Mouse (Mus musculus) retina, embryonic 14.5 days (tissue): ENCODE measurements at regions not wholly inside any gene's neighbourhood (a gene's known extent, or its start where the extent isn't known, plus 50 kb on each side); places are given as distances from the start of the nearest gene placed in this dataset.

Experiments
- DNase-seq: peaks from one replicate; pipeline ENCODE4 v3.0.0-alpha.2; 2015; ENCODE audit warnings: low spot score

- no peak for DNase-seq
Measured at GRCm38 (mm10) chr11:18413769-18414168, 460.1 kb upstream of the Etaa1 start.

DNA sequence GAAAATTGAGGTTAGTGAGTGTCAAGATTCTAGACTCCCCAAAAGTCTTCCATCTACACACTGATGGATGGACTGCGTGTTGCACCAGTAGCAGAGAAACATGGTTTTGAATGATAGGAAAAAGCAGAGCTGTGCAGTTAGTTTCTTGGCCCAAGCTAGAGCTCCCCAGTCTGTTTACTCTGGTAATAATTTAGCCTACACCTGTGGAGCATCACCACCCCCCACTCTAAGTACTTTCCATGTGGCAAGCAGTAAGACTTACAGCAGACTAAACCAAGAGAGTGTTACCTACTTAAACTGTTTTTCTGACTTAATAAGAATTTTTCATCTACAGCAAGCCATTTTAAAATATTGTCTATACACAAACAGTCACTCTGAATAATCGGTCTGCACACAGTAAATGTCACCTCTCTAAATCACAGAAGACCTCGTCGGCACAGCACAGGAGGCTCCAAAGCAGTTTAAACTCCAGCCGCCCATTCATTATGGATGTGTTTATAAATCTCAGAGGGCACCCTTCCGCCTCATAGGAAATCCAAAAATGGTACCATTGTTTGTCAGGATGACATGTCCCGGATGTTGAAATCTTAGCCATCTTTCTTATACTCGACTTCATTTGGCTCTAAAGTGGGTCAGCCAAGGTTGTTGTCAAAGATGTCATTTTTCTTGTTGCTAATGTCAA lies 454.5 kb upstream of the Etaa1 start:
- DNase-seq = peak; percentile 3

GRCm38 (mm10) chr11:18399561-18399960 lies 445.9 kb upstream of the Etaa1 start:
- DNase-seq = no peak

DNA sequence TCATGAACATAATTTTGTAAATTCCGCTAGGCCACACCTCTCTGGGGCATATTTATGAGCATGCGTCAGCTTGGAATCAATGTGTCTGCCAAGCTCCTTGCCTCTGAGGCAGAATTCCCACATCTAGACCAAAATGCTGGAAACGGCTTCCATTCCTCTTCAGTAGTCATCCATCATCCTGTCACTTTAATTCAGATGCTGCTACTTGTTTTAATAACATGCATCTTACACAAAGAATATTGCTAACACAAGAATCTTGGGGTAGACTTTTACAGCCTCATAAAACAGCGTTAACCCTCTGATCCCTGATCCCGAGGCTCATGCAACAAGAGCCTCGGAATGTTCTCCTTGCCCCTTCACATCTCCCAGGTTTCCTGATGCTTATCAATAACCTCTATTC lies 442.7 kb upstream of the Etaa1 start:
- DNase-seq = no peak

- no peak for DNase-seq
Measured at GRCm38 (mm10) chr11:18395631-18396030, 442.0 kb upstream of the Etaa1 start.

- DNase-seq = no peak
Measured at GRCm38 (mm10) chr11:18372813-18373332, 419.2 kb upstream of the Etaa1 start.

GRCm38 (mm10) chr11:18371304-18371703 lies 417.6 kb upstream of the Etaa1 start:
- DNase-seq = peak; percentile 29

DNA sequence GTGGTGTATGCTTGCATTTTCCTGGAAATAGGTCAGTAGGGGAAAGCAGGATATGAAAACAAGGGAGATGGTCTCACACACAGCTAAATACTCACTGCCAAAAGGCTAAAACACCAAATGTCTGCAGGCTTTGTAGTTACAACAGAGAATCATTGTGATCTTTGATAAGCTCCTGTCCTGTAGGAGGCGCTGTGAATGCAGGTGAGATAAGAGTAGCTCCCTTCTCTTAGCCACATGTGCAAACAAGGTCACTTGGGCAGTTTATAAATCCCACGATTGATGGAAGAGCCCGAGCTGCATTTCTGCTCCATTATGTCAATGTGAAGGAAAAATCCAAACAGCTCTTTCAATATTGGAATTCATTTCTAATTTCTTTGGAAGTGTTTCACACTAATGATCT lies 417.2 kb upstream of the Etaa1 start:
- peak; percentile 52 for DNase-seq

- no peak for DNase-seq
Measured at GRCm38 (mm10) chr11:18354866-18355265, 401.2 kb upstream of the Etaa1 start.

DNA sequence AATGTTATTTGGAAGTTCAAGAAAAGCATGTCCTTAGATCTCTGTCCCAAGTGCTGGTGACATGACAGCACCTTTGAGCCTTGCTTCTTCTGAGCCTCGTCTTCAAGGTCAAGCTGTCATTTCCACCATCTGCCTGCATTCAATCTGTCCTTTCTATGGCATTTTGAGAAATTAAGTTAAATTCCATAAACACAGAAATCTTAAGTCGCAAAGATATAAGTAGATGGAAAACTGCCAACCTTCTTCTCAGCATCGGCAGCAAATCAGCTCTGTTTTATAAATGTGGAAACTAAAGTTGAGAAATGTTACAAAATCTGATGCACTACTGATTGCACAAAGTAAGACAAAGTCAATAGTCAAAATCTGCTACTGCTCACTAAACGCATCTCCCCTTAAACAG lies 400.5 kb upstream of the Etaa1 start:
- DNase-seq = no peak

DNA sequence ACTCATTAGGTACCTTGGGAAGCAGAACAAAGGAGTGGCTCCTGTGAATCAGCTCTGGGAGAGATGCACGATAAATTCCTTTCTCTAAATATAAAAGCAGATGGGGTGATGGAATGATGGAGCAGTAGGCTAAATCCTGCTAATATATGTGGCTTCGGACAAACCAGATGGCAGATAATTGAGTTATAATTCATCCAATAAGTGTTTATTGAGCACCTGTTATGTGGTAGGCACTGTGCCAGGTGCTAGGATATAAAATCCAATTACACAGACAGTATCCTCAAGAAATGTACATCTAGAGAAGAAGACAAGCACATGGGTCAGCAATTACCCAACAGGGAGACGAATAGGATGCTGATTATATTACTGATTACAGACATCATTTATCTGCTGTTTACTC lies 394.2 kb upstream of the Etaa1 start:
- DNase-seq = no peak

DNA sequence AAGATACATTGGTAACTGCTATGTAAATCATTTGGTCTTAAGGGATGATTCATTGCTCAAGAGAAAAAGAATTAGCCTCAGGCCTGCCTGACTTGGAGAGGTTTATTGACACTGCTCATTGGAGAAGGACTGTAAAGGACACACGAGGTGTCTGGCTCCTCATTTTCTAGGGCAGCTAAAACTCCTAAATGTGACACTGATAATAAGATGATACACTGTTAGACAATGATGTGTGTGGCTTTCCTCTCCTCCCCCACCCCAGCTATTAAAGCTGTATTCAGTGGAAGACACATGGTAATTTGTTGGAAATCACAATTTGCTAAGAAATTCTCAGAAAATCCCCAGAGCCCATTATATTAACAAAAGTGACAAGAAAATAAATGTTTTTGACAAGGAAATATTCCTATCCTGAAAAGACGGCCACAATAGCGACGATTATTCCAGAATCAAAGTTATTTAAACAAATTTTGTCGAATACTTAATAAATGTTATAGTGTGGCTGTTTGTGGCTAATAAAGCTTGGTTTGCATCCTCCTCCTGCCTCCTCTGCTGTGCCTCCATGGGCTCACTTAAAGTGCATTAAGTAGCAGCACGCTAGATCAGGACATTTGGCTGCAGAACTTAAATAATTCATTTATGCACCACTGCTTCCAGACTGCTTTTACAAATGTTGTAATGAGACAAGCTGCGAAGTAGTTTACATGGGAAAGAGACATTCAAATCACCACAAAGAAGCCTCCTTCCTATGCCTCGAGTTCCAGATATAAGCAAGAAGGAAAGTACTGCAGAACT lies 360.0 kb upstream of the Etaa1 start:
- no peak for DNase-seq

GRCm38 (mm10) chr11:18296194-18297125 lies 342.8 kb upstream of the Etaa1 start:
- DNase-seq = no peak

DNA sequence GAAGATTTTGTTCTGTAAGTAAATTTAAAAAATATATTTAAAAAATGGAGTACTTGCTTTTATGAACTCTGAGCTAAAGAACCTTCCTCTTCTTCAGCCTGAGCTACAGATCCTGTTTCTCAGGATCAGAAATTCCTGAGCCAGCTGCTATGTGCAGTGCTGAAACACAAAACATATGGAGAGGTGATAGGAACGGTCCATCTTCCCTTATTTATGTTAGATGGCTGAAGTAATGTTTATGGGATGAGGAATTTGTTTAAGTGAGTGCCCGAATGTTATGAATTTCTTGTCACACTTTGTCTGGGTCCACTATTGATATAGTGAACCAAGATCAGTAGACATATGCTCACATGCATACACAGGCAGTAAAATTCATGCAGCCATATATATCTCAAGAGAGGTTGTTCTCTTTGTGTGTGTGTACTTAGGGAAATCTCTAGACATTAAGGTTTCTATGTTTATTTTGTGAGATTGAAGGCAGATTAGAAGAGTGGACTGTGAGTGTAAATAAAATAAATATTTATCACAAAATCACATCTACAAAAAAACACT lies 325.0 kb upstream of the Etaa1 start:
- DNase-seq = no peak

DNA sequence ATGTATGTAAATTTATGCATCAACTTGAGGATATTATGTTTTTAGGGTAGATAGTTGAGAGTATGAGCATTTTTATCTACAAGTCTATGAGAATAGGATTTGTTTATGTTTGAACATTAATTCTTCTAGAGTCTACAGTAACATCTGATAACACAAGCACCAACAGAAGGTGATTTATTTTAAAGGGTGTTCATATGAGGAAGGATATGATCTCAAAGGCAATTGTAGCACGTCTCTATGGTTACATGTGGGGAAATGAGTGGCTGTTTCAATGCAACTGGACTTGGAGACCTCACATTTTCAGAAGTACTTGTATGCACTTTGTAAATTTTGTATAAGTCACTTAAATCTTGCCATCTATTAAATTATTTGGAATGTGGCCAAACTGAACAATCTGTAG lies 318.7 kb upstream of the Etaa1 start:
- no peak for DNase-seq

- no peak for DNase-seq
Measured at GRCm38 (mm10) chr11:18266161-18266560, 312.5 kb upstream of the Etaa1 start.

DNA sequence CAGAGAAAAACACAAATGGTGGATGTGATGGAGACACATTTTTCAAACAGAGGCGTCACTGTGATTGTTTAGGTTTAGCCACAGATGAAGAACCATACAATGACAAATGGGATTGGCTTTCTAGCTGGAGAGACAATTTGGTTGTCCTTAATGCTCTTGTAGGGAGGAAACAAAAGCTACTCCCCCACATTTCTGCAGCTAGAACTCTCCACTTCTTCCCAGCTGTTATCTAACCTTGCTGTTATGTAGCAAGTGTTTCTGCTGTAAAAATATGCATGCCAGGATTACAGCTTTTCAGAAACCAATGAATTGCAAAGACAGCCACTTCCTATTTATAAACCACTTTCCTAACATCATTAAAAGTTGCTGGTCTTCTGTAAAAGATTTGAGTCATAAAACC lies 309.2 kb upstream of the Etaa1 start:
- no peak for DNase-seq

DNA sequence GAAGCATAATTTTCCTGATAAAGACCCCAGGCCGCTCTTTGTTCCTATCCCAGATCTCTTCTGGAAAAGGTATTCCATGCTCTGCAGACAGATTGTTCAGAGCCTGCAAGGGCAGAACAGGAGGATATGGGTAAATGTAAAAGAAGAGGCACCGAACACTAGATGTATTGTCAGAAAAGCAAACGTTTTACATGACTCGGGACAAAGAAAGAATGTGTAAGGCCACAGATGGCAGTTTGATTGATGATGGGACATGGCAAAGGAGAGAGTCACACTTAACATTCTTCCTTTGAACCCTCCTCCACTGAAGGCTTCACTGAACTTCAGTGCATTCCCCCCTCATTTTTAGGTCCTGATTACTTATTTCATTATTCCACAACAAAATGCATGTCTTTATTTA lies 295.6 kb upstream of the Etaa1 start:
- no peak for DNase-seq

DNA sequence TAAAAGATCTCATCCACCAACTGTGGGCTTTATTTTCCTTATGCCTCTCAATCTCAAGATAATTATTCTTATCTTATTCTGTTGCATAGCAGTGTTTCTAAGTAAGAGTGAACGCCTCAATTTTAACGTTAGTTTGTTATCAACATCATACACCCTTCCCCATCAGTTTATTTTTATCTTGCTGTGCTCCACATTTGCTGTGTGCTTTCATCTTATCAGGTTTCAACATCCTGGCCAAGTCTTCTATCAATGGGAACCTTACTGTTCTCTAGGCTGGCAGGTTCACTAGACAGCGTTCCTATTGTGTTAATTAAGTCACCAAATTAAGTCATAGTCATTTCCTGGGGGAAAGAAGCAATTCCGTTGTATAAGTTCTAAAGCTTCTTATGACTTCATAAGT lies 263.1 kb upstream of the Etaa1 start:
- DNase-seq = no peak

DNA sequence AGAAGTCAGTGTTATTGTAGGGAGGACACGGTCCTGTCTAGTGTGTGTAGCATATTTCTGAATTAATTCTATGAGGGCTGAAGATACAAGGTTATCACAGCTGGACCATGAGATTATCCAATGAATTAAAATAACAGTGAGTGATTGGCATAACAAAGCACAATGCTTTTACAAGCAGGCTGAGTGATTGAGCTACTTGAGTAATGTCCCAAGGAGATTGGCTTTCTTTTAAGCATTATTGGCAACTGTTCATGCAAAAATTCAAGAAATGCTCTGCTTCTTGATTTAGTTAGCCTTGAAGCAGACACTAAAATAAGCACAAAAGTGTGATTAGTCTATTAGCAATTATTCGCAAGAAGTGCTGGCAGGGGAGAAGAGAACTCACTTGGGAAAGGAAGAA lies 219.4 kb upstream of the Etaa1 start:
- DNase-seq = no peak

GRCm38 (mm10) chr11:18171207-18171776 lies 217.6 kb upstream of the Etaa1 start:
- no peak for DNase-seq
